20 mouse cellular contexts compared by ENCODE assay signal in genomic region chr17:28252281-28252648, GRCm38 (mm10). TPM values are rescaled to one million over a fixed set of nuclear protein-coding genes. Genes with fewer than 3 reads are reported as not detected.
A peak's percentile ranks its signal among the peaks of the same experiment; 100 is the strongest.
DNase-seq lines count a peak whose midpoint lies in the region; ATAC-seq and TF ChIP-seq lines count a peak whose summit lies in the region.
"Had no signal": no experiment of that assay in that cellular context is flagged by ENCODE, and none has a peak within 500 bp of the region (broad histone marks: within the 10 kb centered on the region; RNA-seq: fewer than 3 reads in every experiment).

No protein-coding gene starts in this region.

- no peaks in the 10 kb centered on the region for H3K27me3 ChIP-seq in heart, embryonic 13.5 days (replicated peaks)
- no peaks in the 10 kb centered on the region for H3K27me3 ChIP-seq in heart, embryonic 10.5 days (ENCODE audit: insufficient read depth, poor library complexity, severe bottlenecking)
- H3K27me3 ChIP-seq in kidney, postnatal 0 days (ENCODE audit: insufficient read depth, low read length) = no peaks in the 10 kb centered on the region
- H3K27me3 ChIP-seq: midbrain, embryonic 15.5 days; Patski had no signal

- H3K9me3 ChIP-seq in heart, embryonic 13.5 days = no peaks in the 10 kb centered on the region
- H3K9me3 ChIP-seq in heart, embryonic 10.5 days = no peaks in the 10 kb centered on the region
- H3K9me3 ChIP-seq in kidney, postnatal 0 days (replicated peaks; ENCODE audit: low read length) = no peaks in the 10 kb centered on the region
- H3K9me3 ChIP-seq: hindbrain, embryonic 10.5 days; midbrain, embryonic 15.5 days had no signal

- H3K4me3 ChIP-seq in heart, embryonic 13.5 days = no peak overlapping the region
- no peak overlapping the region for H3K4me3 ChIP-seq in heart, embryonic 10.5 days
- no peak overlapping the region for H3K4me3 ChIP-seq in kidney, postnatal 0 days (replicated peaks; ENCODE audit: low read depth, low read length)
- no peak overlapping the region for H3K4me3 ChIP-seq in brown adipose tissue, adult 24 weeks (ENCODE audit: insufficient read depth, low read depth, low read length)
- no peak overlapping the region for H3K4me3 ChIP-seq in macrophage (ENCODE audit: inconsistent target)
- H3K4me3 ChIP-seq: hindbrain, embryonic 10.5 days; midbrain, embryonic 15.5 days had no signal

- no peak for ATAC-seq in heart, embryonic 13.5 days (ENCODE audit: extremely low read depth, insufficient number of reproducible peaks, low FRiP score, low TSS enrichment)
- no peak for ATAC-seq in kidney, postnatal 0 days (replicated peaks; ENCODE audit: low FRiP score, low read depth)
- no peak for ATAC-seq in inflammation-experienced regulatory T-cells, adult 6 months
- ATAC-seq: activated CD4-positive, CD25-positive, alpha-beta regulatory T cell, adult 4 months; midbrain, embryonic 15.5 days; Patski had no signal

- no peak for TF ChIP-seq CTCF in kidney, postnatal 0 days (IDR thresholded peaks at IDR 0.05; ENCODE audit: low read depth)

- H3K27ac ChIP-seq in heart, embryonic 13.5 days (replicated peaks) = 0 out of 2 replicates have a peak overlapping the region, but pooled peaks have one; percentile 6
- no peak overlapping the region for H3K27ac ChIP-seq in heart, embryonic 10.5 days
- H3K27ac ChIP-seq in kidney, postnatal 0 days = 0 out of 2 replicates have a peak overlapping the region, but pooled peaks have one; percentile 5
- 0 out of 2 replicates have a peak overlapping the region, but pooled peaks have one; percentile 22 for H3K27ac ChIP-seq in brown adipose tissue, adult 24 weeks (replicated peaks; ENCODE audit: low read depth, low read length)
- 0 out of 2 replicates have a peak overlapping the region, but pooled peaks have one; percentile 25 for H3K27ac ChIP-seq in macrophage
- H3K27ac ChIP-seq: midbrain, embryonic 15.5 days had no signal

- 70% methylated on average over 5 of the region's 5 CpGs for WGBS in heart, embryonic 13.5 days
- 84% methylated on average over 5 of the region's 5 CpGs for WGBS in heart, embryonic 10.5 days
- 70% methylated on average over 5 of the region's 5 CpGs for WGBS in kidney, postnatal 0 days
- 89% methylated on average over 5 of the region's 5 CpGs for WGBS in macrophage (ENCODE audit: missing documents)

- H3K36me3 ChIP-seq in heart, embryonic 13.5 days = 0 out of 2 replicates have a peak, but pooled peaks cover 6% of the 10 kb centered on the region
- H3K36me3 ChIP-seq in heart, embryonic 10.5 days = peaks cover 10% of the 10 kb centered on the region; the same call in 1 of the 2 replicates
- no peaks in the 10 kb centered on the region for H3K36me3 ChIP-seq in kidney, postnatal 0 days (ENCODE audit: insufficient read depth, low read length)
- H3K36me3 ChIP-seq in macrophage (ENCODE audit: inconsistent target) = no peaks in the 10 kb centered on the region
- H3K36me3 ChIP-seq: midbrain, embryonic 15.5 days had no signal

- DNase-seq in heart, embryonic 10.5 days (ENCODE audit: low spot score) = no peak
- DNase-seq in kidney, postnatal 0 days (ENCODE audit: low spot score) = no peak
- DNase-seq in kidney, postnatal 25 days = no peak
- no peak for DNase-seq in left cerebral cortex, adult 9 months (ENCODE audit: low spot score in 2 of 2)
- DNase-seq: adrenal gland, postnatal 25 days; cerebellum, adult 2 months; gastrocnemius, postnatal 36 days; kidney, adult 9 months; lung, adult 18-20 months; lung, postnatal 4 days; right cerebral cortex, postnatal 14 days; thymus, postnatal 25 days had no signal

- no peak overlapping the region for H3K4me2 ChIP-seq in heart, embryonic 13.5 days
- H3K4me2 ChIP-seq in kidney, postnatal 0 days (ENCODE audit: low read length) = no peak overlapping the region
- H3K4me2 ChIP-seq: midbrain, embryonic 15.5 days had no signal

- H3K79me2 ChIP-seq in macrophage (ENCODE audit: inconsistent target) = peaks cover 87% of the 10 kb centered on the region

- H3K4me1 ChIP-seq in heart, embryonic 13.5 days = peaks cover 52% of the 10 kb centered on the region
- H3K4me1 ChIP-seq in heart, embryonic 10.5 days = peaks cover 46% of the 10 kb centered on the region
- H3K4me1 ChIP-seq in kidney, postnatal 0 days (replicated peaks; ENCODE audit: insufficient read depth, low read length) = peaks cover 21% of the 10 kb centered on the region
- peaks cover 49% of the 10 kb centered on the region for H3K4me1 ChIP-seq in brown adipose tissue, adult 24 weeks (ENCODE audit: control insufficient read depth, insufficient read depth, insufficient read length, low read length)

- peak overlapping the region; percentile 44; the same call in 1 of the 2 replicates for H3K9ac ChIP-seq in heart, embryonic 13.5 days
- H3K9ac ChIP-seq in kidney, postnatal 0 days (ENCODE audit: low read depth, low read length) = no peak overlapping the region
- H3K9ac ChIP-seq: midbrain, embryonic 15.5 days had no signal

RNA-seq across cellular contexts. Expression of gene Ppard, which starts 19.8 kb away (rescaled TPM):
- 1.1 and 1.5 TPM in 2 replicates for polyA plus RNA-seq in heart, embryonic 13.5 days (2015; fragmentation: Nextera tagmentation; extraction: Ambion mirVana)
- polyA plus RNA-seq in heart, embryonic 10.5 days (2016; fragmentation: Nextera tagmentation; extraction: Ambion mirVana) = 0.87 and 1.2 TPM in 2 replicates
- polyA plus RNA-seq in kidney, postnatal 0 days (2015; fragmentation: Nextera tagmentation; extraction: Ambion mirVana) = 1.8 and 2.0 TPM in 2 replicates
- polyA plus RNA-seq in brown adipose tissue, adult 24 weeks (2012; ENCODE audit: insufficient read depth, insufficient read length, missing spikeins) = 14.2 and 15.2 TPM in 2 replicates
- 10 to 100 TPM; 12.0 to 77.1 (median 35.8) TPM for total RNA-seq in macrophage (2018; cell fraction: chromatin; rRNA removed)
- 10 to 100 TPM; 14.4 to 32.5 (median 20.6) TPM for total RNA-seq in macrophage (2018; cell fraction: cytosol; rRNA removed)
- 10 to 100 TPM; 16.5 to 68.6 (median 26.6) TPM for total RNA-seq in macrophage (2018; cell fraction: nucleus; rRNA removed)
- polyA plus RNA-seq in macrophage (2018) = 10.6 to 23.1 TPM (median 20.3 TPM) in 3 replicates
- 1 to 10 TPM; 2.5 to 3.8 (median 3.8) TPM for polyA plus RNA-seq in inflammation-experienced regulatory T-cells, adult 6 months (2017; shearing (Covaris generic))

RNA-seq across cellular contexts. Expression of gene Def6, which starts 44.7 kb away (rescaled TPM):
- polyA plus RNA-seq in heart, embryonic 13.5 days (2015; fragmentation: Nextera tagmentation; extraction: Ambion mirVana) = 3.0 and 3.3 TPM in 2 replicates
- 3.2 and 5.2 TPM in 2 replicates for polyA plus RNA-seq in heart, embryonic 10.5 days (2016; fragmentation: Nextera tagmentation; extraction: Ambion mirVana)
- 8.6 and 9.2 TPM in 2 replicates for polyA plus RNA-seq in kidney, postnatal 0 days (2015; fragmentation: Nextera tagmentation; extraction: Ambion mirVana)
- polyA plus RNA-seq in brown adipose tissue, adult 24 weeks (2012; ENCODE audit: insufficient read depth, insufficient read length, missing spikeins) = 0.71 and 2.1 TPM in 2 replicates
- 10 to 100 TPM in 20 of 26 experiments, 1 to 10 TPM in 6; 4.6 to 41.8 (median 24.5) TPM for total RNA-seq in macrophage (2018; cell fraction: chromatin; rRNA removed)
- 10 to 100 TPM; 12.0 to 36.5 (median 30.1) TPM for total RNA-seq in macrophage (2018; cell fraction: cytosol; rRNA removed)
- total RNA-seq in macrophage (2018; cell fraction: nucleus; rRNA removed) = 10 to 100 TPM in 24 of 26 experiments, 1 to 10 TPM in 2; 6.1 to 35.2 (median 23.3) TPM
- 20.9 to 30.3 TPM (median 27.3 TPM) in 3 replicates for polyA plus RNA-seq in macrophage (2018)
- polyA plus RNA-seq in inflammation-experienced regulatory T-cells, adult 6 months (2017; shearing (Covaris generic)) = 10 to 100 TPM; 29.7 to 51.9 (median 32.8) TPM
